Mouse (Mus musculus): ENCODE data around the gene Opn4. TPM values are rescaled to one million over a fixed set of nuclear protein-coding genes. Genes with fewer than 3 reads are reported as not detected.

Gene Opn4
- 0.04 TPM in 1 of 2 replicates, not detected in the other for polyA plus RNA-seq (2012; rRNA removed)

DNA sequence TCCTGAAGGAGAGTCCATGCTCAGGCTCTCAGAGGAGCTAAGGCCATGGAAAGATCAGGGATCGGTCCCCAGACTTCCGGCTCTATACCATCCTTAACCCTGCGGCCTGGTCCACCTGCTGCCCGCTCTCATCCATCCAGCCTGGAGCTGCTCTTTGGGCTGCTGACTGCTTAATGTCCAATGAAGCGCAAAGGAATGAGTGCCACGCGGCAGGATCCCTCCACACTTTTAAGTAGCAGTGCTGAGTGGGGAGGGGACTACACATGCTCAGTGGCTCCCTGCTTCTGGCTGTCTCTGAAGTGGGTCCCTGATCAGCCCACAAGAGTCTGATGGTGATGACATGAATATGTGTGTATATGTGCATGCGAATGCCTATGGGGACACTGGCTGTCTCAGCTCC lies at the start of gene Opn4:
Gene Opn4 (minus strand): TSS at position 202 of the 400 bp plus-strand sequence.
- no peak within 1 kb of the TSS for H3K27ac ChIP-seq (ENCODE audit: insufficient read depth, low read length)

DNA sequence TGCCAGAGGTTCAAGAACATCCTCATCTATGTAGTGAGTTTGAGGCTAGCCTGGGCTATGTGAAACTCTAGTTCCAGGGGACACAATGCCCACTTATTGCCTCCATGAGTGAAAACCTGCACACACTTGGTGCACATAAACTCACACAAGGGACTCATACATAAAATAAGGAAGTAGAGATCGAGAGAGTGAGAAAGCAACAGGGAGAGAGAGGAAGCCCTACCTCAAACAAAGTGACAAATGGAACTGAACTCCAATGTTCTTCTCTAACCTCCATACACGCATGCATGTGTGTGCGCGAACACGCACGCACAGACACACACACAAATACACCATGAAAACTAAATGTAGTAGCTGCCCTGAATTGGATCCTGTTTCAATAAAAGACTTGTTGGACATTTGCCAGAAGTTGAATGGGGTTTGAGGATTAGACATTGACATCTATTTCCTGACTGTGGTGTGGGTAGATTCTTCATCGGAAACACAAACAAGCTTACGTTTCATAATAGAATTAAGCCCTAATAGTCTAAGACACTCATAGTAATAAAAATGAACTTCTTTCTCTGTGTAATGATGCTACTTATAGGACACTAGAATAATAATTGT lies 48.0 kb upstream of the Opn4 start:
- Histone ChIP-seq H3K27ac (ENCODE audit: insufficient read depth, low read length) (no peak overlapping the region), H3K4me1 (ENCODE audit: control insufficient read depth, insufficient read depth, low read length) (no peaks in the 10 kb centered on the region), H3K4me3 (ENCODE audit: insufficient read depth, low read length) (no peak overlapping the region)
- TF ChIP-seq CTCF (IDR thresholded peaks at IDR 0.05; ENCODE audit: extremely low read depth, insufficient read depth, low read length) (no peak), POLR2A (IDR thresholded peaks at IDR 0.05; ENCODE audit: extremely low read depth, insufficient read depth, low read length) (no peak)

More for the DNA sequence above, at the start of gene Opn4:
- TF ChIP-seq CTCF (IDR thresholded peaks at IDR 0.05; ENCODE audit: extremely low read depth, insufficient read depth, low read length) (no peak), POLR2A (IDR thresholded peaks at IDR 0.05; ENCODE audit: extremely low read depth, insufficient read depth, low read length) (no peak)
- Histone ChIP-seq H3K4me3 (ENCODE audit: insufficient read depth, low read length) (no peak within 1 kb of the TSS), H3K4me1 (ENCODE audit: control insufficient read depth, insufficient read depth, low read length) (no peaks in the 10 kb centered on the region)

DNA sequence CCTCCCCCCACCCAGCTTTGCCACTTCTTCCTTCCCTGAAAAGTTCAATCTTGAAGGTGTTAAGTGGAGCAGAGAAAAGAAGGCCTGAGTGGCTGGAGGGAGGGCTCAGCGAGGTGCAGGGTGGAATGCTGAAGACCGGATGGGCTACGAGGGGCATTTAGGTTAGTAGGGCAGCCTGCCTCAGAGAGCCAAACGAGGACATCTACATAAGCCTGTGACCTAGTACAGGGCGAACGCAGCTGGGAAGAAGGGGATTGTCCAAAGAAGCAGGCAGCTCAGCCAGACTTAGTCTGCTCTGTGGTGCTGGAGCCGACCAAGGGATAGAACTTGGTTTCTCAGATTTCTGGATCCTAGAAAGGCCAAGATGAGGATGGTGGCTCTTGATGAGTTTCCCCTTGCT lies 44.2 kb upstream of the Opn4 start:
- TF ChIP-seq POLR2A (IDR thresholded peaks at IDR 0.05; ENCODE audit: extremely low read depth, insufficient read depth, low read length) (no peak), CTCF (IDR thresholded peaks at IDR 0.05; ENCODE audit: extremely low read depth, insufficient read depth, low read length) (no peak)
- no peak overlapping the region for H3K4me3 ChIP-seq (ENCODE audit: insufficient read depth, low read length)

DNA sequence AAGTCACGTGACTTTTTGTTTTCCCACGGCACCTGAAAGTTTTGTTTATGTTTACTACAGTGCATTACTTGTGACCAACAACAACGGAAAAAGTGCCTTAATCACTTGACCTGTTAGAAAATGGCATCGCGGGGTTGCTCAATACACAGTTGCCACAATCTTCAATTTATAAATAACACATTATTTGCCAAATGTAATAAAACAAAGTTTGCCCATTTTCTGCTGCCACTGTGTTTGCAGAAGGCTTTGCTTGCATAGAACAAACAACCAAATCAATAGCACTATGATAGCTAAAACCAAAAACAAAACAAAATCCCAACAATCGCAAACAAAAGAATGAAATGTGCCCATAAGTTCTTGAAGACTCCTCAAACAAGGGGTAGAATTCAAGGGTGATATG lies 35.8 kb upstream of the Opn4 start:
- no peak overlapping the region for H3K27ac ChIP-seq (ENCODE audit: insufficient read depth, low read length)
- TF ChIP-seq CTCF (IDR thresholded peaks at IDR 0.05; ENCODE audit: extremely low read depth, insufficient read depth, low read length) (no peak), POLR2A (IDR thresholded peaks at IDR 0.05; ENCODE audit: extremely low read depth, insufficient read depth, low read length) (no peak)
- no peak overlapping the region for H3K4me3 ChIP-seq (ENCODE audit: insufficient read depth, low read length)
- no peaks in the 10 kb centered on the region for H3K4me1 ChIP-seq (ENCODE audit: control insufficient read depth, insufficient read depth, low read length)

More for the DNA sequence above, 44.2 kb upstream of the Opn4 start:
- no peaks in the 10 kb centered on the region for H3K4me1 ChIP-seq (ENCODE audit: control insufficient read depth, insufficient read depth, low read length)
- H3K27ac ChIP-seq (ENCODE audit: insufficient read depth, low read length) = no peak overlapping the region

DNA sequence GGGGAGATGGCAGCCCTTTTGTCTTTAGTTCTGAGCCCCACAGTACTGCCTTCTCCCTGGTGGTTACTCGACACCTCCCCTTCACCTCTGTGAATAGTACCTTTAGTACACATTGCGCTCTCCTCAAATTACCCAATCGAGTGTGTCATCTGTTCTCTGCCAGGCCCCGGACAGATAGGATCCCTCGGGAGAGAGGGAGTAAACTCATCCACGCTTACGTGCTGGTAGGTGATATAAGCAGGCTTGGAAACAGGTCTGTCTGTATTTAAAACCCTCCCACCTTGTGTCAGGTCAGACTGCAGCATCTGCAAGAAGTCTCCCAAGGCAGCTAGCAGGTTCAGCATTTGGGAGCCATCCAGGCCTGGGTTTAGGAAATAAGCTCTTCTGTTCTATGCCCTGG lies 35.2 kb upstream of the Opn4 start:
- H3K4me3 ChIP-seq (ENCODE audit: insufficient read depth, low read length) = no peak overlapping the region
- no peaks in the 10 kb centered on the region for H3K4me1 ChIP-seq (ENCODE audit: control insufficient read depth, insufficient read depth, low read length)
- no peak for TF ChIP-seq CTCF (IDR thresholded peaks at IDR 0.05; ENCODE audit: extremely low read depth, insufficient read depth, low read length)
- TF ChIP-seq POLR2A (IDR thresholded peaks at IDR 0.05; ENCODE audit: extremely low read depth, insufficient read depth, low read length) = no peak
- no peak overlapping the region for H3K27ac ChIP-seq (ENCODE audit: insufficient read depth, low read length)

DNA sequence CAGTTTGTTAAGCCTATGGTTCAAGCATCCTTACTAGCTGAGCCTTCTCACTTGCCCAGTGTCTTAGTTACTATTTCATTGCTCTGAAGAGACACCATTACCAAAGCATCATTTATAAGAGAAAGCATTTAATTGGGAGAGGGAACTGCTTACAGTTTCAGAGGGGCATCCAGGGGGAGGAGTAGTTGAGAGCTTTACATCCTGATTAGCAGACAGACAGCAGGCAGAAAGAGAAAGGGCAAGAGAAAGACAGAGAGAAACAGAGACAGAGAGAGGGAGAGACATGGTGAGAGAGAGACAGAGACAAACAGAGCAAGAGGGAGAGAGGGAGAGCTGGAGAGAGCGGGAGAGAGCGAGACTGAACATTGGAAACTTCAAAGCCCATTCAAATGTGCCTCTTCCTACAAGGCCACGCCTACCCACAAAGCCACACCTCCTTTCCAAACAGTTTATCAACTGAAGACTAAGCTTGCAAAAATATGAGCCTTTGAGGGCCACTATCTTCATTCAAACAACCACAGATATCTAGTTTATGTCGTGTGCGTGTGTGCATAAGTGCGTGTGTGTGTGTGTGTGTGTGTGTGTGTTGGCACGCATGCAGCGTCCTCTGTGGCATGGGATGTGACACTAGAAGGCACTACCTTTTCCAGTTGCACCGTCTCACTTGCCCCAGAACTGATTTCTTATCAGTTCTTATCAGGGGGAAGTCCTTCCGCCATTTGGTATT lies 32.9 kb upstream of the Opn4 start:
- H3K4me1 ChIP-seq (ENCODE audit: control insufficient read depth, insufficient read depth, low read length) = no peaks in the 10 kb centered on the region
- H3K27ac ChIP-seq (ENCODE audit: insufficient read depth, low read length) = no peak overlapping the region
- TF ChIP-seq CTCF (IDR thresholded peaks at IDR 0.05; ENCODE audit: extremely low read depth, insufficient read depth, low read length) = no peak
- TF ChIP-seq POLR2A (IDR thresholded peaks at IDR 0.05; ENCODE audit: extremely low read depth, insufficient read depth, low read length) = no peak

DNA sequence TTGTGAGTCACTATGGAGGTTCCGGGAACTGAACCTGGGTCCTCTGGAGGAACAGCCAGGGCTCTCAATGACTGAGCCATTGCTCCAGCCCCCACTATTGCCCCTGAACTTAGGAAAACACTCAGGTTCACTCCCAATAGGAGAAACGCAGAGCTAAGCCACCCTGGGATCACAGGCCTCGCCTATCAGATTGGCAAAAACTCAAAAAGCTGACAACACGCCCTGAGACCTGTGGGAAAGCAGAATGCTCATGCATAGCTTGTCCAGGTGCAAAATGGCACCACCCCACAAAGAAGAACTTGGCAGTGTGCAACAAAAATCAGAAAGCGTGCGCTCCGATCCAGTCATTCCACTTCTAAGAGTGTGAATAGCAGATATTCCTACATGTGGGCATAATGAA lies 26.9 kb upstream of the Opn4 start:
- no peak overlapping the region for H3K4me3 ChIP-seq (ENCODE audit: insufficient read depth, low read length)
- H3K27ac ChIP-seq (ENCODE audit: insufficient read depth, low read length) = no peak overlapping the region
- TF ChIP-seq CTCF (IDR thresholded peaks at IDR 0.05; ENCODE audit: extremely low read depth, insufficient read depth, low read length) (no peak), POLR2A (IDR thresholded peaks at IDR 0.05; ENCODE audit: extremely low read depth, insufficient read depth, low read length) (no peak)
- H3K4me1 ChIP-seq (ENCODE audit: control insufficient read depth, insufficient read depth, low read length) = no peaks in the 10 kb centered on the region

More for the DNA sequence above, 32.9 kb upstream of the Opn4 start:
- no peak overlapping the region for H3K4me3 ChIP-seq (ENCODE audit: insufficient read depth, low read length)

DNA sequence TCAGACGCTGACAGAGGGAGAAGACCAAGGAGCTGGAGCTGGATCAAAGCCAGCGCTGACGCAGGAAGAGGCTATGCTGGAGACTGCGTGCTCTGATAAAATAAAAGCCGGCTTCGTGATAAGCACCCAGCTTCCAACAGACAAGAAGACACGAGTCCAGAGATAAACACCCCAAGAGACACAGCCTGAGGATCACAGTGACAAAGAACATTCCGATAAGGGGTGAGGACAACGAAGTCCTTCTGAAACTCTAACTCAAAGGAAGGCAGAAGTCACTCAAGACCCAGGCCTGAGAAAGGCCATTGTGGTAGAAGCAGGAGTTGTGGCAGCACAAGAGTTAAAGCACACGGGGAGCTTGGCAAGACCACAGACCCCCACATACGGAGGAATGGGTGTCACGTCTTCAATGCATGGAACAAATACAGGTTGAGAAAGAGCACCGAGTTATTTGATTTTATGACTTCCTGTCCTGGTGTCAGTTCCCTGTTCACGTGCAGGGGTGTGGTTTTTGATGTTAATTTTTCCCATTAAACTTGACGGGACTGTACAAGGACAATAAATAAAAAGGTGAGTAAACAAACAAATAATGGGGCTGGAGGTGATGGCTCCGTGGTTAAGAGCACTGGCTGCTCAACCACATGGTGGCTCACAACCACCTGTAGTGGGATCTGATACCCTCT lies 23.7 kb upstream of the Opn4 start:
- TF ChIP-seq POLR2A (IDR thresholded peaks at IDR 0.05; ENCODE audit: extremely low read depth, insufficient read depth, low read length) (no peak), CTCF (IDR thresholded peaks at IDR 0.05; ENCODE audit: extremely low read depth, insufficient read depth, low read length) (no peak)
- Histone ChIP-seq H3K4me1 (ENCODE audit: control insufficient read depth, insufficient read depth, low read length) (no peaks in the 10 kb centered on the region), H3K27ac (ENCODE audit: insufficient read depth, low read length) (no peak overlapping the region), H3K4me3 (ENCODE audit: insufficient read depth, low read length) (no peak overlapping the region)

DNA sequence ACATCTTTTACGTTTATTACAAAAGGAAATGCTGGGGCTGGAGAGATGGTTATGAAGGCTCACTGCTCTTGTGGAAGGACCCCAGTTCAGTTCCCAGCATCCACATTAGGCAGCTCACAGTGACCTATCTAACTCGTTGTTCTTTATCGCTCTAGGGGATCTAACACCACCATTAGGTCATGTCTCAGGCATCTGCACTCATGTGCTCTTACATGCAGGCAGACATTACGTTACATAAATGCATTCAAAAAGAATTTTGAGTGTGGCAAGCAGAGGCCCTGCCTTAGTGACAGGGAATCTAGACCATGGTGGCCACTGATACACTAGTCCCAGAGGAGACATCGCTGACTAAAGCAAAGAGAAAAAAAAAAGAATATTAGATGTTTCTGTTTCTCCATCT lies 23.1 kb upstream of the Opn4 start:
- H3K4me1 ChIP-seq (ENCODE audit: control insufficient read depth, insufficient read depth, low read length) = no peaks in the 10 kb centered on the region
- H3K4me3 ChIP-seq (ENCODE audit: insufficient read depth, low read length) = no peak overlapping the region
- no peak overlapping the region for H3K27ac ChIP-seq (ENCODE audit: insufficient read depth, low read length)
- no peak for TF ChIP-seq CTCF (IDR thresholded peaks at IDR 0.05; ENCODE audit: extremely low read depth, insufficient read depth, low read length)

All from cortical plate, adult 2 months (tissue).